8 mouse cellular contexts compared by ENCODE assay signal in genomic region chr5:46790536-46790935, GRCm38 (mm10).
DNase-seq lines count a peak whose midpoint lies in the region; ATAC-seq and TF ChIP-seq lines count a peak whose summit lies in the region.

No protein-coding gene starts in this region.

- H3K36me3 ChIP-seq in limb, embryonic 13.5 days: no peaks in the 10 kb centered on the region
- no peaks in the 10 kb centered on the region for H3K36me3 ChIP-seq in limb, embryonic 10.5 days
- H3K36me3 ChIP-seq in forebrain, postnatal 0 days (ENCODE audit: insufficient read depth): no peaks in the 10 kb centered on the region
- no peaks in the 10 kb centered on the region for H3K36me3 ChIP-seq in lung, postnatal 0 days (ENCODE audit: insufficient read depth, low read length)

- no peak overlapping the region for H3K9ac ChIP-seq in limb, embryonic 13.5 days
- no peak overlapping the region for H3K9ac ChIP-seq in forebrain, postnatal 0 days
- H3K9ac ChIP-seq in lung, postnatal 0 days (replicated peaks; ENCODE audit: low read depth): no peak overlapping the region

- no peaks in the 10 kb centered on the region for H3K27me3 ChIP-seq in limb, embryonic 13.5 days
- no peaks in the 10 kb centered on the region for H3K27me3 ChIP-seq in limb, embryonic 10.5 days (ENCODE audit: low read depth, poor library complexity, severe bottlenecking)
- H3K27me3 ChIP-seq in forebrain, postnatal 0 days (ENCODE audit: insufficient read depth, low read length): no peaks in the 10 kb centered on the region
- no peaks in the 10 kb centered on the region for H3K27me3 ChIP-seq in lung, postnatal 0 days (replicated peaks; ENCODE audit: insufficient read depth, low read length)

- H3K4me1 ChIP-seq in limb, embryonic 13.5 days: peaks cover 31% of the 10 kb centered on the region
- H3K4me1 ChIP-seq in limb, embryonic 10.5 days: peaks cover 7% of the 10 kb centered on the region; the same call in 1 of the 2 replicates
- H3K4me1 ChIP-seq in forebrain, postnatal 0 days (ENCODE audit: insufficient read depth): no peaks in the 10 kb centered on the region; the same call in 1 of the 2 replicates
- H3K4me1 ChIP-seq in lung, postnatal 0 days (ENCODE audit: insufficient read depth, low read depth, low read length): peaks cover 6% of the 10 kb centered on the region; the same call in 1 of the 2 replicates

- intact Hi-C loops in left cerebral cortex, postnatal 36 days (cut with DNase I): no loop called here

- no peaks in the 10 kb centered on the region for H3K9me3 ChIP-seq in limb, embryonic 13.5 days
- H3K9me3 ChIP-seq in limb, embryonic 10.5 days (replicated peaks): no peaks in the 10 kb centered on the region
- no peaks in the 10 kb centered on the region for H3K9me3 ChIP-seq in forebrain, postnatal 0 days (ENCODE audit: low read length)
- no peaks in the 10 kb centered on the region for H3K9me3 ChIP-seq in lung, postnatal 0 days (ENCODE audit: low read length)

- no peak for TF ChIP-seq CTCF in forebrain, postnatal 0 days (IDR thresholded peaks at IDR 0.05; ENCODE audit: low read depth)
- no peak for TF ChIP-seq CTCF in lung, postnatal 0 days (IDR thresholded peaks at IDR 0.05)

- ATAC-seq in limb, embryonic 13.5 days (ENCODE audit: low FRiP score, low read depth): peak; percentile 70
- ATAC-seq in forebrain, postnatal 0 days: peak; percentile 32; the same call in 1 of the 2 replicates
- ATAC-seq in lung, postnatal 0 days: peak; percentile 92
- no peak for ATAC-seq in erythroid progenitor cell, adult 5-6 weeks (replicated peaks; ENCODE audit: low FRiP score, poor library complexity, severe bottlenecking)

- H3K4me3 ChIP-seq in limb, embryonic 13.5 days: no peak overlapping the region
- H3K4me3 ChIP-seq in limb, embryonic 10.5 days: no peak overlapping the region
- no peak overlapping the region for H3K4me3 ChIP-seq in forebrain, postnatal 0 days (ENCODE audit: low read depth, low read length)
- H3K4me3 ChIP-seq in lung, postnatal 0 days (ENCODE audit: low read depth, low read length): no peak overlapping the region

- H3K4me2 ChIP-seq in limb, embryonic 13.5 days (replicated peaks): no peak overlapping the region
- no peak overlapping the region for H3K4me2 ChIP-seq in forebrain, postnatal 0 days (ENCODE audit: low read depth)
- no peak overlapping the region for H3K4me2 ChIP-seq in lung, postnatal 0 days (replicated peaks; ENCODE audit: low read depth, low read length)

- TF ChIP-seq EP300 in lung, postnatal 0 days (IDR thresholded peaks at IDR 0.05): peak; percentile 93

- H3K27ac ChIP-seq in limb, embryonic 13.5 days: no peak overlapping the region
- H3K27ac ChIP-seq in limb, embryonic 10.5 days: no peak overlapping the region
- H3K27ac ChIP-seq in forebrain, postnatal 0 days (ENCODE audit: low read depth, low read length): no peak overlapping the region
- no peak overlapping the region for H3K27ac ChIP-seq in lung, postnatal 0 days (ENCODE audit: low read length)

- DNase-seq in limb, embryonic 10.5 days (ENCODE audit: low spot score): no peak
- DNase-seq in brain, embryonic 18.5 days (ENCODE audit: low read depth, low spot score): peak; percentile 8
- DNase-seq in forebrain, postnatal 0 days: peak; percentile 26
- peak; percentile 83 for DNase-seq in lung, postnatal 0 days (ENCODE audit: low spot score)
- DNase-seq in left cerebral cortex, postnatal 36 days (ENCODE audit: low spot score in 2 of 2): no peak
- DNase-seq in MN1 (ENCODE audit: low spot score): no peak

- WGBS in limb, embryonic 13.5 days: 35% methylated on average over 3 of the region's 3 CpGs
- WGBS in limb, embryonic 10.5 days: 80% methylated on average over 3 of the region's 3 CpGs
- 10% methylated on average over 3 of the region's 3 CpGs for WGBS in forebrain, postnatal 0 days
- 18% methylated on average over 3 of the region's 3 CpGs for WGBS in lung, postnatal 0 days

Comparison
In these comparisons a context has a peak if more than half of its experiments do, and no peak if none do; other contexts are left out.
1. DNase-seq: peak in brain, embryonic 18.5 days (single experiment), forebrain, postnatal 0 days (single experiment) and lung, postnatal 0 days (single experiment); none in limb, embryonic 10.5 days (single experiment), left cerebral cortex, postnatal 36 days (0 of 2) and MN1 (single experiment).